Mouse (Mus musculus): ENCODE measurements at regions not wholly inside any gene's neighbourhood (a gene's known extent, or its start where the extent isn't known, plus 50 kb on each side); places are given as distances from the start of the nearest gene placed in this dataset.

- TF ChIP-seq CTCF (IDR thresholded peaks at IDR 0.05; ENCODE audit: extremely low read depth, insufficient read depth, low read length) (no peak), POLR2A (IDR thresholded peaks at IDR 0.05; ENCODE audit: extremely low read depth, insufficient read depth, low read length) (no peak)
These were observed 349.0 kb upstream of the Adgrl2 start for GRCm38 (mm10) chr3:149339374-149339753.

Measured in cortical plate, adult 2 months (tissue).